25 mouse cellular contexts compared by ENCODE assay signal in the genomic region with DNA sequence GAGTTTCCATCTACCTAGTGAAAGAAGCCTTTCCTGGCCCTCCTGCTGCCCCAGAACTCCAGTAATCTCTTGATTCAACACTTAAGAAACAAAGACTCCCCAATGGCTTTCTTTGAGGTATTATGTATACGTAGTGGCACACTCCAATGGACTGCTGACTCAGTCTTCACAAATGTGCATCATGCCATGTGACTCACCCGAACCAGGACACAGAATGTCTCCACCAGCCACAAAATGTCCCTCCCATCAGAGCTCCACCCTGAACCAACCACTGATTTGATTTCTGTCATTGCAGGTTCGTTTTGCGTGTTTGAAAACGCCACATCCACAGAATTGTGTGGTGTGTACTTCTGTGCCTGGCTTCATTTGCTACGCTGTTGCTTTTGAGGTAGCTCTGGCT.
"Had no signal": no experiment of that assay in that cellular context is flagged by ENCODE, and none has a peak within 500 bp of the region (broad histone marks: within the 10 kb centered on the region; RNA-seq: fewer than 3 reads in every experiment).

No protein-coding gene starts in this region.

- ATAC-seq: hindbrain, postnatal 0 days; intestine, embryonic 16.5 days had no signal

- H3K36me3 ChIP-seq: heart, embryonic 10.5 days; heart, embryonic 12.5 days; hindbrain, embryonic 13.5 days; hindbrain, embryonic 15.5 days; kidney, embryonic 15.5 days; limb, embryonic 10.5 days; limb, embryonic 12.5 days; liver, embryonic 13.5 days had no signal

- H3K4me2 ChIP-seq: heart, embryonic 12.5 days; hindbrain, embryonic 13.5 days; hindbrain, embryonic 15.5 days; kidney, embryonic 15.5 days; limb, embryonic 12.5 days; liver, embryonic 11.5 days; liver, embryonic 13.5 days had no signal

- H3K27me3 ChIP-seq: heart, embryonic 12.5 days; hindbrain, embryonic 13.5 days; hindbrain, embryonic 15.5 days; kidney, embryonic 15.5 days; limb, embryonic 12.5 days; liver, embryonic 13.5 days had no signal

- H3K4me3 ChIP-seq: heart, embryonic 10.5 days; heart, embryonic 12.5 days; hindbrain, embryonic 13.5 days; hindbrain, embryonic 15.5 days; kidney, embryonic 15.5 days; layer of hippocampus, adult 2 months; left cerebral cortex, adult 2 months; limb, embryonic 10.5 days; limb, embryonic 12.5 days; liver, embryonic 13.5 days had no signal

- H3K4me1 ChIP-seq: heart, embryonic 10.5 days; heart, embryonic 12.5 days; hindbrain, embryonic 13.5 days; hindbrain, embryonic 15.5 days; kidney, embryonic 15.5 days; limb, embryonic 10.5 days; limb, embryonic 12.5 days; liver, embryonic 13.5 days had no signal

- H3K27ac ChIP-seq: heart, embryonic 10.5 days; hindbrain, embryonic 13.5 days; hindbrain, embryonic 15.5 days; hindbrain, postnatal 0 days; kidney, embryonic 15.5 days; kidney, postnatal 0 days; layer of hippocampus, adult 2 months; left cerebral cortex, adult 2 months; limb, embryonic 10.5 days; limb, embryonic 12.5 days; liver, embryonic 13.5 days had no signal

- H3K9me3 ChIP-seq: heart, embryonic 10.5 days; heart, embryonic 12.5 days; hindbrain, embryonic 13.5 days; hindbrain, embryonic 15.5 days; kidney, embryonic 15.5 days; limb, embryonic 10.5 days; limb, embryonic 12.5 days; liver, embryonic 13.5 days had no signal

- H3K9ac ChIP-seq: heart, embryonic 12.5 days; hindbrain, embryonic 13.5 days; hindbrain, embryonic 15.5 days; kidney, embryonic 15.5 days; limb, embryonic 12.5 days; liver, embryonic 13.5 days had no signal

- DNase-seq: gastrocnemius, postnatal 14 days; gastrocnemius, postnatal 36 days; heart, adult 18-20 months; heart, postnatal 10 days; heart, postnatal 36 days; kidney, adult 11 months; kidney, adult 2 months; kidney, adult 9 months; kidney, postnatal 25 days; kidney, postnatal 4 days; liver; liver, embryonic 13.5 days had no signal
